Mouse (Mus musculus) cerebellum, adult 2 months (tissue): ENCODE data around the gene BC052040.

ENCODE experiments used
- CTCF ChIP-seq: fragments of 200-500 bp; IDR thresholded peaks from 2 replicates; pipeline ENCODE4 v1.5.1; 2011; ENCODE audit warnings: low read depth, mild to moderate bottlenecking, control low read depth, low read length, moderate library complexity, borderline replicate concordance; ENCODE audit not compliant: insufficient read depth
- POLR2A ChIP-seq: fragments of 200-500 bp; IDR thresholded peaks from 2 replicates; pipeline ENCODE4 v1.6.1; 2011; ENCODE audit warnings: low read length, control low read depth, borderline replicate concordance; ENCODE audit not compliant: insufficient read depth

- no peak for TF ChIP-seq CTCF
- no peak for TF ChIP-seq POLR2A
Measured at GRCm38 (mm10) chr2:115579976-115580375, 1.5 kb upstream of the BC052040 start.
